Mouse (Mus musculus) neural tube, embryonic 13.5 days (tissue): ENCODE measurements at regions not wholly inside any gene's neighbourhood (a gene's known extent, or its start where the extent isn't known, plus 50 kb on each side); places are given as distances from the start of the nearest gene placed in this dataset.

Experiments used
- ATAC-seq: fragments of 200-750 bp; cut with Nextera tagmentation; 2 replicates; pipeline ENCODE4 v1.8.0; 2017; ENCODE audit warnings: low read depth, mild to moderate bottlenecking, moderate TSS enrichment, moderate library complexity
- H3K27ac ChIP-seq: fragments of 300-500 bp; sonication (generic); replicated peaks from 2 replicates; pipeline ENCODE4 v1.5.1; 2015; ENCODE audit warnings: moderate library complexity, mild to moderate bottlenecking, inconsistent platforms
- H3K27me3 ChIP-seq: fragments of 300-500 bp; sonication (generic); 2 replicates; pipeline ENCODE4 v1.6.1; 2015; ENCODE audit warnings: mild to moderate bottlenecking, inconsistent platforms
- H3K36me3 ChIP-seq: fragments of 300-500 bp; sonication (generic); 2 replicates; pipeline ENCODE4 v1.6.1; 2015; ENCODE audit warnings: mild to moderate bottlenecking, inconsistent platforms
- H3K4me1 ChIP-seq: fragments of 300-500 bp; sonication (generic); replicated peaks from 2 replicates; pipeline ENCODE4 v1.6.1; 2015; ENCODE audit warnings: inconsistent platforms
- H3K4me2 ChIP-seq: fragments of 300-500 bp; sonication (generic); 2 replicates; pipeline ENCODE4 v1.6.1; 2015; ENCODE audit warnings: inconsistent platforms, mild to moderate bottlenecking, moderate library complexity
- H3K4me3 ChIP-seq: fragments of 300-500 bp; sonication (generic); 2 replicates; pipeline ENCODE4 v1.5.1; 2015; ENCODE audit warnings: mild to moderate bottlenecking, inconsistent platforms
- H3K9ac ChIP-seq: fragments of 300-500 bp; sonication (generic); 2 replicates; pipeline ENCODE4 v1.6.1; 2015; ENCODE audit warnings: moderate library complexity, mild to moderate bottlenecking, inconsistent platforms
- H3K9me3 ChIP-seq: fragments of 300-500 bp; sonication (generic); 2 replicates; pipeline ENCODE4 v1.6.1; 2016; ENCODE audit warnings: inconsistent platforms
- WGBS: fragments of 180-500 bp; shearing (Covaris S2); methylation state at CpG from one replicate; pipeline ENCODE4 v1.1.7; 2015; 5-methylcytosine and 5-hydroxymethylcytosine counted together

DNA sequence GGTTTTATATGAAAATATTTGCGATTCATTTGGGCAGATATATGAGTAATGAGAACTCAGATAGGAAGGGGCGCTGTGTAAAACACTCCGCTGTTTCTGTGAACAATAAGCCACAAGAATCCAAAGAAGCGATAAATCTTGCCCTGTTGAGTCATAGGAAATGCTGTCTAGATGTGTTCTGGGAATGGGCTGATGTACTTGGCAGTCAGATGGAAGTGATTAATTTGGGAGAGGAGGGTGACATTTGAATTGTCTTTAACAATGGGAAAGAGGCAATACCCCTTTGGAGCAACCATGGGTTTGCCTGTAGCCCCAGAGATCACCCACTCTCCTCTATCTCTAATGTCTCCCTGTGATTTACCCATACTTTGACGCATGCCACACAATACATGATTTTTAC is 160.4 kb downstream of the Dusp6 start:
- Histone ChIP-seq H3K9ac (no peak overlapping the region), H3K27ac (no peak overlapping the region), H3K4me3 (no peak overlapping the region), H3K4me2 (no peak overlapping the region), H3K27me3 (no peaks in the 10 kb centered on the region), H3K9me3 (no peaks in the 10 kb centered on the region), H3K36me3 (no peaks in the 10 kb centered on the region), H3K4me1 (no peaks in the 10 kb centered on the region; the same call in 1 of the 2 replicates)
- 81% methylated on average over 5 of the region's 5 CpGs for WGBS
- no peak for ATAC-seq

DNA sequence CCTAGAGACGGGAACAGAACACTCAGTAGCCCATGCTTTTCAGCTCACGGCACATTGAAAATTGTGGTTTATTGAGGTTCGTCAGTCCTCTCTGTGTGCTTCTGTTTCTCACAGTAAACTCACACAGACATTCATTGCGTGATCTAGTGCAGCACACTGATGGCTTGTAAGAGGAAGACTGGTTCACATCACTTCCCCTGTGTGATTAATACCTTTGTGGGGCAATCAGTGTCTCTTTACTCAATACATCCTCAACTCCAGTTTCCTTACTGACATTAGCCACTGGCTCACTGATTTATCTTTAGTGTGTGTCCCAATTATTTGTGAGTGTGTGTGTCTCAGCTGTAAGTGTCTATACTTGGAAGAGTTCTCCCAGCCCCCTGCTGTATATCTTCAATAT is 162.2 kb downstream of the Dusp6 start:
- no peak for ATAC-seq
- H3K36me3 ChIP-seq, result no peaks in the 10 kb centered on the region
- H3K4me2 ChIP-seq, result no peak overlapping the region
- no peak overlapping the region for H3K27ac ChIP-seq
- no peak overlapping the region for H3K9ac ChIP-seq
- no peaks in the 10 kb centered on the region; the same call in 1 of the 2 replicates for H3K4me1 ChIP-seq
- H3K4me3 ChIP-seq, result no peak overlapping the region
- WGBS, result 80% methylated on average over 4 of the region's 4 CpGs
- H3K9me3 ChIP-seq, result no peaks in the 10 kb centered on the region
- no peaks in the 10 kb centered on the region for H3K27me3 ChIP-seq

DNA sequence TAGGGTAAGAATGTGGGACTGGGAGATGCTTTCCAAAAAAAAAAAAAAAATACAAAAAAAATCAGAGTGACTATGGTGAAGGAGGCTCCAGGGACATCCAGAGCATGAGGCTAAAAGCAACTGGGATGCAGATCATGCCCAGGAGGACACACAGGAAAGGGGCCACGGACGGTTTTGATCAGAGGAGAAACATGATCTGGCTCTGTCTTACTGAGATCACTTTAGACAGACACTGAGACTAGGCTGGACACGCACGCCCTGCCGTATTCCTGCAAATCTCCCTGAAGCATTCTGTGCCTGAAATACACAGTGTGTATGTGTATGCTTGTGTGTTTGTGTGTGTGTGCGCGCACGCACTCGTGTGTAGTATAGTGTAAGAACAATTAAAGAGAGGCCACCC is 167.1 kb downstream of the Dusp6 start:
- H3K27me3 ChIP-seq, result no peaks in the 10 kb centered on the region
- H3K36me3 ChIP-seq, result no peaks in the 10 kb centered on the region
- 80% methylated on average over 9 of the region's 9 CpGs for WGBS
- no peaks in the 10 kb centered on the region for H3K9me3 ChIP-seq
- no peak for ATAC-seq
- H3K27ac ChIP-seq, result no peak overlapping the region
- no peak overlapping the region for H3K4me2 ChIP-seq
- no peak overlapping the region for H3K9ac ChIP-seq
- no peaks in the 10 kb centered on the region for H3K4me1 ChIP-seq
- no peak overlapping the region for H3K4me3 ChIP-seq

DNA sequence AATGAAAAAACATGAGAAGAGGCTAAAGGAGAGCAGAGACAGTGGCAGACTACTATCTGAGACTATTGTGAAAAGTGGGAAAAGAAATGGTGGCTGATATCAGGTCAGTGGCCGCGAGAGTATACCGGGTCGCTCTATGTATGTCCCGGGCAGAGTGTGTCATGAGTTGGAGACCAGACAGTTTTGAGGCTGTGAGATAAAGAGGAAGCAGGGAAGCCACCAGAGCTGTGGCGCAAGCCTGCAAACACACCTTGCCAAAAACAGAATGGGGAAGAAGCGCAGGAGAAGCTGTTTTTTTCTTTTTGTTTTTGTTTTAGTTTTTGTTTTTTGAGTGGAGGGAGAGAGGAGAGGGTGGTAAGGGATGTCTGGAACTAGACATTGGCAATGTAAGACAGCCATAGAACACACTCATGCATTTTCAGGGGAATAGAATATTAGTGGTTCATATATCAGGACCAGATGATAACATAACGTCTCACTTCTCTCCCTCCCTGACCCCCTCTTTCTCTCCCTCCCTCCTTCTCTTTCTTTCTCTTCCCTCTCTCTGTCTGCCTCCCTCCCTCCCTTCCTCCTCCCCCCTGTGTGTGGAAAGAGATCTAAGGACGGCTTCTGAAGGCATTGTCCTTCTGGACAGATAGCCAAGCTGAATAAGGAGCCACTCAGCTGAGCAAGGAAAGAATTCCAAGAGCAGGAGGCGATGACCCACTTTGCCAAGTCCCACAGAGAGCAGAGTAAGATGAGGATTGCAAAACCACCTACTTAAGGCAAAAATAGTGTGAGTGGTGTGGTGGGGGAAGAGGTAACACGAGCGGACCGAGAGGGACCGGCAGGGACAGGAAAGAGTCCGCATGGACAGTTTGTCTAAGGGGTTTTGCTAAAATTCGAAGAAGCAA is 167.9 kb downstream of the Dusp6 start:
- 78% methylated on average over 16 of the region's 16 CpGs for WGBS
- no peak overlapping the region for H3K4me2 ChIP-seq
- no peak overlapping the region for H3K27ac ChIP-seq
- H3K27me3 ChIP-seq, result no peaks in the 10 kb centered on the region
- no peaks in the 10 kb centered on the region for H3K4me1 ChIP-seq
- no peak overlapping the region for H3K4me3 ChIP-seq
- H3K9me3 ChIP-seq, result no peaks in the 10 kb centered on the region
- H3K9ac ChIP-seq, result no peak overlapping the region
- no peak for ATAC-seq
- H3K36me3 ChIP-seq, result no peaks in the 10 kb centered on the region

DNA sequence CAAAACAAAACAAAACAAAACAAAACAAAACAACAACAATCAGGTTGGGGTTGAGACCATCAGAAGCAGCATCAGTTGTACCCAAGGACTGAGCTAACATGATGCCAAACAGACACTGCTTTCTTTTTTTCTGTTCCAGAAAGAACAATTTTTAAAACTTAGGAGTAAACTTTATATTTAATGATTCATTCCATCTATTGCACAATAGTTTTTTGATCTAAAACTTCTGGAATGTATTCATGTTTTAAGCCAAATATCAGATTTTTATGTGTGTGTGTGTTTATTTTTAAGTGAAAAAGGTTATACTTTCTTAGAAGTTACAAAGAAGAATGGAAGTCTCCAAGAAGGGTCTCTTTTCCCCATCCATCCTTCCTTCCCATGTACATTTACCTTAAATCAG is 174.0 kb downstream of the Dusp6 start:
- Histone ChIP-seq H3K9ac (no peak overlapping the region), H3K27me3 (no peaks in the 10 kb centered on the region), H3K36me3 (no peaks in the 10 kb centered on the region), H3K4me1 (peaks cover 5% of the 10 kb centered on the region), H3K4me3 (no peak overlapping the region), H3K4me2 (no peak overlapping the region), H3K27ac (no peak overlapping the region), H3K9me3 (no peaks in the 10 kb centered on the region)
- ATAC-seq, result no peak

DNA sequence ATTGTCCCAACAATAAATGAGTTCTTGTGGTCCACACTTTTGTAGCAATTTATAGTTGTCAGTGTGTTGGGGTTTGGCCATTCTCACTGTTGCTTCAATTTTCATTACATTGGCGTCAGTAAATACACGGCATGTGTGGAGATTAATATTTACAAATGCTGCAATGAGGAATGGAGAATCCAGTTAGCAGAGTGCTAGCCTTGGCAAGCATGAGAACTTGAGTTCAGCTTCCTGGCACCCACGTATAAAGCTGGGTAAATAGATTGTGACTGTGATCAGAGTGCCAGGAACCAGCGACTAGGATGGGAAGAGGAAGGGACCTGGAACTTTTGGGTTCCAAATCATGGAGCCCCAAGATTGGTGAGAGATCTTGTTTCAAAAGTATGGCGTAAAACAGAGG is 177.1 kb downstream of the Dusp6 start:
- no peak for ATAC-seq
- Histone ChIP-seq H3K9me3 (no peaks in the 10 kb centered on the region), H3K4me1 (peaks cover 10% of the 10 kb centered on the region), H3K27me3 (no peaks in the 10 kb centered on the region), H3K9ac (no peak overlapping the region), H3K36me3 (no peaks in the 10 kb centered on the region), H3K27ac (no peak overlapping the region), H3K4me2 (no peak overlapping the region), H3K4me3 (no peak overlapping the region)
- 93% methylated on average over 5 of the region's 5 CpGs for WGBS

DNA sequence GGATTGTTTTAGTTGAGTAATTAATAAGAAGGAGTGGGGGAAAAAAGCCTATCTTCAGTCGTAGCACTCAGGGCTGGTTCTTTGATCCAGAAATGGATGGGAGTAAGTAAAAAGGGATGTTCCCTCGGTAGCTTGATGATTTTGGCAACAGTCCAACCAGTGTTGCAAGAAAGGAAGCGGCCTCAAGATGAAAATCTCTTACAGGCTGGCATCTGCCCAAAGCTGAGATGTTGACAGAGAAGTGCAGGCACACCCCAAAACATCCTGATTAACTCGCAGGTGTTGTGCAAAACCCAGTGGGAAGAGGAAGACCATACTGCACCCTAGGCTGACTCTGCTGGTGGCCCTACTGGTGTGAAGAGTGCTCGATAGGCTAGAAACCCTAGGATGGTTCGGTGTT is 178.0 kb downstream of the Dusp6 start:
- no peaks in the 10 kb centered on the region for H3K36me3 ChIP-seq
- no peak overlapping the region for H3K4me3 ChIP-seq
- H3K4me2 ChIP-seq, result no peak overlapping the region
- no peak for ATAC-seq
- H3K27me3 ChIP-seq, result no peaks in the 10 kb centered on the region
- 53% methylated on average over 6 of the region's 6 CpGs for WGBS
- peaks cover 10% of the 10 kb centered on the region for H3K4me1 ChIP-seq
- H3K9ac ChIP-seq, result no peak overlapping the region
- no peak overlapping the region; the same call in 1 of the 2 replicates for H3K27ac ChIP-seq
- H3K9me3 ChIP-seq, result no peaks in the 10 kb centered on the region

DNA sequence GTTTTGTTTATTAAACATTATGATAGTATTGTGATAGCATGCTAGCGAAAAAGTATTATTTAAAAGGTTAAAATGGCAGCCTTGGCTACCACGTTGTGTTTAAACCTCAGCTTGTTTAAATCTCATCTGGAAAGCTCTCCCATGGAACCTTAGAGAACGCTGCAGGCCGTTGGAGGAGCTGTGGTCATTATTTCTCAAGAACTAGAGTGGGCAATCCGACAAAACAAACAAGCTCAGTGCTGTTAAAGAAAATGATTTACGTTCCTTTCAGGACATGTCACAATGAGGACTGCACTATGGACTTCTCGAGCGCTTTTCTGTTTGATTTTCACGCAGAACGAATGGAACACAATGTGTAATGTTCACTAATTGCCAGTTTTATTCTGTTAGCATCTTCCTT is 178.9 kb downstream of the Dusp6 start:
- 25% methylated on average over 10 of the region's 10 CpGs for WGBS
- H3K27ac ChIP-seq, result no peak overlapping the region

DNA sequence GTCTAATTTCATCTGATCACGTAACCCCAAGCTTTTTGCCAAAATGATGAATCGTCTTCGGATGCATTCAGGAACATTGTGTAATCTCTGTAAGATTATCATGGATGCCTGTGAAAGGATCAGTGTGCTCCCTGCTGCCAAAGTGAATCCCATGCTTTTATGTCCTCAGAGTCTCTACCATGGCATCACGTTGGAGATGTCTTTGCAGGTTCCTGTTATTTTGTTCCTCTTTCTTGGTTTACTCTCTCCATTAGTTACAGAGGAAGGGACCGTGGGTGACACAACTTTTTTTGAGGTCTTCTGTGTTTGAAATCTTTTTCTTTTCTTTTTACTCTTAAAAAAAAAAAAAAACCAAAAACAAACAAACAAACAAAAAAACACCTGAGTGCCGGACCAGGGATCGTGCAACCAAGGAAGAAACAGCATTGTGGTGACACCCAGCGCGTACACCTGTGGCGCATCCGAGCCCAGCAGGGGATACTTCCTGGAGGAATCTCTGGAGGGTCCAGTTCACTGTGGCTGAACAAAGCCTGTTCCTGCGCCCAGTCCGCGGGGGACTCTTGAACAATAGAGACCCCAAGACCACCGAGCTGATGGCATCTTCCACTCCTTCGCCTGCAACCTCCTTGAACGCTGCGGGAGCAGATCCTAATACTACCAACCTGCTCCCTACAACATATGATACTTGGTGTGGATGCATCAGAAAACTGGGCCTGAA is 180.6 kb downstream of the Dusp6 start:
- Histone ChIP-seq H3K4me3 (no peak overlapping the region), H3K4me2 (no peak overlapping the region), H3K36me3 (no peaks in the 10 kb centered on the region), H3K9ac (no peak overlapping the region), H3K9me3 (no peaks in the 10 kb centered on the region), H3K4me1 (peaks cover 10% of the 10 kb centered on the region), H3K27ac (no peak overlapping the region), H3K27me3 (no peaks in the 10 kb centered on the region)
- 93% methylated on average over 18 of the region's 18 CpGs for WGBS
- ATAC-seq, result no peak

More for the DNA sequence above, 178.9 kb downstream of the Dusp6 start:
- H3K9ac ChIP-seq, result no peak overlapping the region
- no peak overlapping the region for H3K4me3 ChIP-seq
- peaks cover 10% of the 10 kb centered on the region for H3K4me1 ChIP-seq
- H3K36me3 ChIP-seq, result no peaks in the 10 kb centered on the region
- H3K9me3 ChIP-seq, result no peaks in the 10 kb centered on the region
- H3K27me3 ChIP-seq, result no peaks in the 10 kb centered on the region
- ATAC-seq, result no peak
- no peak overlapping the region for H3K4me2 ChIP-seq

DNA sequence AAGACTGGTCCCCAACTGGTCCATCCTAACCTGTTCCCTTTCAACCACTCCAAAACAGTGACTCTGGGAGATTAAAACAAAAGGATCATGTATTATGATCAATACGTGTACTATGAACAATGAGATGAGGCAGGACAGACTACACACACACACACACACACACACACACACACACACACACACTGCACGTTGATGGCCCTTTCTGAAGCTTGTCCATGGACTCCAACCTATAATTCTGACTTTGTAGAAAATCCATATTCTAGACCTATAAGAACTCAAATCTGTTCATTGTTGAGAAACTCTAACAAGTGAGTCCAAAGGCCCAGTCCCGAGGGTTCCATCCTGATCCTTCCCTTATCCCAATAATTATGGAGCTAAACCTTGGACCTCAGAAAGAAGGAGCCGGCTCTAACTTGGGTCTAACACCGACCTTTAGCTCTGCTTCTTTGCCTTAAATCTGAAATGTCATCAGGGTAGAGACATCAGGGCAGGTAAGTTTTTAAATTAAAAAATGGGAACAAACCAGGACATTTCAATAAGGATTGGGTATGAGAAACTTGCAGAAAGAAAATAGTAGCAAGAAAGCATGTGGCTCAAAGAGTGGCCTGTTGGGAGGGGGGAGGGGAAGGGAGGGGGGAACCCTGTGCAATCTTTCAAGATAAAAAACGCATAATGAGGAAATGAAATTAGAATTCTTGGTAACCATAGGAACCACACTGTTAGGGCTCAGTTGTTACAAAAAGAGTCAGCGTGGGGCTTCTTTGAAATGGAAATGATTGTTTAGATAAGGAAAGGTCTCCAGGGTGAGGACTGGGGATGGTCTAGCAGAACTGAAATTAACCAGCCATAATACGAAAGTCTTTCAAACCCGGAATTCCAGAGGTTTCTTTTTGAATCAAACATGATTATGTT is 187.9 kb downstream of the Dusp6 start:
- Histone ChIP-seq H3K36me3 (no peaks in the 10 kb centered on the region), H3K9me3 (no peaks in the 10 kb centered on the region), H3K27me3 (no peaks in the 10 kb centered on the region), H3K9ac (no peak overlapping the region), H3K27ac (no peak overlapping the region), H3K4me3 (no peak overlapping the region), H3K4me1 (peaks cover 16% of the 10 kb centered on the region), H3K4me2 (no peak overlapping the region)
- WGBS, result 37% methylated on average over 9 of the region's 9 CpGs
- ATAC-seq, result peak; percentile 67; the same call in 1 of the 2 replicates

DNA sequence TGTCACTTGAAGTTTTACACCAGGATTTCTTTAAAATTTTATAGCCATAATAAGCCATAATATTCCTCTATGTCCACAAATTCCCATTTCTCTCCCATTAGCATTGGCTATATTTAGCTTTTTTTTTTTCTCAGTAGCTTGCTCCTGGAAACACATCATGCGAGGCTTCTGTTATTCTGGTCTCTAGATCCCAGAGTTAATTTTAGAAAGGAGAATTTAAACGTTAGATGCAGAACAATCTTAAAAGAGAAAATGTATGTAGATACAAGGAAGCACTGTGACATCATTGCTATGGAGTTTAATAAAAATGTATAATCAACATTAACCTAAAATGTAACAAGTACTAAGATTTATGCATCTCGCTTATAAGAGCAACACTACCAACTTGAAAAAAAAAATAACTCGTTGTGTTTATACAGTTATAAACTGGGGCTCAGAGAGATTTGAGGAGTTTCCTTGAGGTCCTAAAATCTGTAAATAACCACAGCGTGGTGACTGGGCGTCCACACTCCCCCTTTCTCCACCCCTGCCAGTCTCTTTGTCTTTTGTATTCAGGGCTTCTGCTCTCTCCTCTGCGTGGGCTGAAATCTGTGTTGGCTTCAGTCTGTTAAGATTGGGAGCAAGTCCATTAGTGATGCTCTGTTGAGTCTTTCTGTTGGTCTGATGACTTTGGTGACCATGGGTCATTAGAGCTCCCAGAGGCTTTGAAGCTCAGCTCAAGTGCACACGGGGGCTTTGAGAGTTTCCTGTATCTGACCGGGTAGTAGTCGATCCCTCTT is 188.8 kb downstream of the Dusp6 start:
- Histone ChIP-seq H3K27ac (peak overlapping the region; percentile 52), H3K4me1 (peaks cover 16% of the 10 kb centered on the region), H3K27me3 (no peaks in the 10 kb centered on the region), H3K4me2 (no peak overlapping the region), H3K36me3 (no peaks in the 10 kb centered on the region), H3K9ac (no peak overlapping the region), H3K4me3 (no peak overlapping the region), H3K9me3 (no peaks in the 10 kb centered on the region)
- 20% methylated on average over 10 of the region's 10 CpGs for WGBS
- ATAC-seq, result no peak
